9 mouse cellular contexts compared by ENCODE assay signal in genomic region chr11:95840694-95841497, GRCm38 (mm10). TPM values are rescaled to one million over a fixed set of nuclear protein-coding genes. Genes with fewer than 3 reads are reported as not detected.
DNase-seq lines count a peak whose midpoint lies in the region; ATAC-seq and TF ChIP-seq lines count a peak whose summit lies in the region.
"Had no signal": no experiment of that assay in that cellular context is flagged by ENCODE, and none has a peak within 500 bp of the region (broad histone marks: within the 10 kb centered on the region; RNA-seq: fewer than 3 reads in every experiment).

No protein-coding gene starts in this region.

- ATAC-seq in heart, embryonic 15.5 days (replicated peaks; ENCODE audit: insufficient number of reproducible peaks, insufficient read depth, low FRiP score, low read depth): no peak
- ATAC-seq in intestine, embryonic 15.5 days: no peak
- no peak for ATAC-seq in stomach, embryonic 14.5 days (ENCODE audit: insufficient number of reproducible peaks, insufficient read depth, low FRiP score, low read depth)

- peaks cover 23% of the 10 kb centered on the region for H3K4me1 ChIP-seq in heart, embryonic 15.5 days (replicated peaks)
- H3K4me1 ChIP-seq in spleen, adult 2 months (ENCODE audit: control insufficient read depth, insufficient read depth, insufficient read length): peaks cover 47% of the 10 kb centered on the region; the same call in 1 of the 2 replicates
- H3K4me1 ChIP-seq in intestine, embryonic 15.5 days (replicated peaks): peaks cover 36% of the 10 kb centered on the region
- H3K4me1 ChIP-seq in stomach, embryonic 14.5 days (ENCODE audit: control insufficient read depth, insufficient read depth, low read length): peaks cover 16% of the 10 kb centered on the region; the same call in 1 of the 2 replicates

- H3K27ac ChIP-seq in heart, embryonic 15.5 days: peak overlapping the region; percentile 80
- H3K27ac ChIP-seq in spleen, adult 2 months (ENCODE audit: insufficient read depth, low read length): peak overlapping the region; percentile 94
- no peak overlapping the region for H3K27ac ChIP-seq in intestine, embryonic 15.5 days
- no peak overlapping the region for H3K27ac ChIP-seq in stomach, embryonic 14.5 days (ENCODE audit: low read length)
- H3K27ac ChIP-seq: left cerebral cortex, adult 2 months had no signal

- 0 out of 2 replicates have a peak, but pooled peaks cover 7% of the 10 kb centered on the region for H3K27me3 ChIP-seq in heart, embryonic 15.5 days
- H3K27me3 ChIP-seq in spleen, adult 2 months (ENCODE audit: control insufficient read depth, insufficient read depth, low read length): no peaks in the 10 kb centered on the region
- H3K27me3 ChIP-seq in intestine, embryonic 15.5 days (replicated peaks): no peaks in the 10 kb centered on the region
- H3K27me3 ChIP-seq in stomach, embryonic 14.5 days (ENCODE audit: control insufficient read depth, insufficient read depth, low read length): no peaks in the 10 kb centered on the region; the same call in 1 of the 2 replicates

- no peak for TF ChIP-seq POLR2A in spleen, adult 2 months (IDR thresholded peaks at IDR 0.05; ENCODE audit: low read depth, low read length)

- 66% methylated on average over 5 of the region's 5 CpGs for WGBS in heart, embryonic 15.5 days
- 31% methylated on average over 5 of the region's 5 CpGs for WGBS in spleen, adult 2 months
- WGBS in intestine, embryonic 15.5 days: 71% methylated on average over 5 of the region's 5 CpGs
- WGBS in stomach, embryonic 14.5 days: 73% methylated on average over 5 of the region's 5 CpGs

- no peak for DNase-seq in heart, adult 18-20 months
- no peak for DNase-seq in spleen, adult 2 months (ENCODE audit: low read depth in 1 of 2, low spot score in 2 of 2)
- DNase-seq in spleen, adult 12 weeks (ENCODE audit: low spot score): no peak
- no peak for DNase-seq in cerebellum, postnatal 25 days
- DNase-seq in frontal cortex, adult 2 months (ENCODE audit: extremely low spot score in 1 of 2, low spot score in 1 of 2): no peak

- H3K9me3 ChIP-seq in heart, embryonic 15.5 days (replicated peaks): no peaks in the 10 kb centered on the region
- H3K9me3 ChIP-seq in intestine, embryonic 15.5 days: no peaks in the 10 kb centered on the region
- no peaks in the 10 kb centered on the region for H3K9me3 ChIP-seq in stomach, embryonic 14.5 days (ENCODE audit: control insufficient read depth, low read depth, low read length)

- no peaks in the 10 kb centered on the region for H3K36me3 ChIP-seq in heart, embryonic 15.5 days
- peaks cover 4% of the 10 kb centered on the region; the same call in 1 of the 2 replicates for H3K36me3 ChIP-seq in spleen, adult 2 months (ENCODE audit: control insufficient read depth, insufficient read depth, low read length)
- H3K36me3 ChIP-seq in intestine, embryonic 15.5 days: no peaks in the 10 kb centered on the region
- H3K36me3 ChIP-seq in stomach, embryonic 14.5 days (ENCODE audit: control insufficient read depth, insufficient read depth, low read length): no peaks in the 10 kb centered on the region

- no peak for TF ChIP-seq CTCF in spleen, adult 2 months (IDR thresholded peaks at IDR 0.05; ENCODE audit: extremely low read depth, insufficient read depth, insufficient read length, insufficient replicate concordance)

- peak overlapping the region; percentile 47; the same call in 1 of the 2 replicates for H3K9ac ChIP-seq in heart, embryonic 15.5 days
- H3K9ac ChIP-seq in intestine, embryonic 15.5 days: no peak overlapping the region
- no peak overlapping the region for H3K9ac ChIP-seq in stomach, embryonic 14.5 days (replicated peaks; ENCODE audit: low read depth, low read length)

- peak overlapping the region; percentile 47 for H3K4me2 ChIP-seq in heart, embryonic 15.5 days
- H3K4me2 ChIP-seq in intestine, embryonic 15.5 days (replicated peaks): peak overlapping the region; percentile 40; the same call in 1 of the 2 replicates
- peak overlapping the region; percentile 18 for H3K4me2 ChIP-seq in stomach, embryonic 14.5 days (replicated peaks; ENCODE audit: low read depth, low read length)

- peak overlapping the region; percentile 46 for H3K4me3 ChIP-seq in heart, embryonic 15.5 days
- peak overlapping the region; percentile 74 for H3K4me3 ChIP-seq in spleen, adult 2 months (ENCODE audit: extremely low read depth, insufficient read depth, insufficient read length)
- H3K4me3 ChIP-seq in intestine, embryonic 15.5 days (replicated peaks): peak overlapping the region; percentile 28
- peak overlapping the region; percentile 6; the same call in 1 of the 2 replicates for H3K4me3 ChIP-seq in stomach, embryonic 14.5 days (ENCODE audit: low read depth, low read length)

RNA-seq across cellular contexts. Expression of gene Abi3, which starts 1.4 kb away (rescaled TPM):
- polyA plus RNA-seq in heart, embryonic 15.5 days (2015; fragmentation: Nextera tagmentation; extraction: Ambion mirVana): 13.0 and 22.0 TPM in 2 replicates
- total RNA-seq in heart, adult 18-20 months (2021): 1 to 10 TPM; 9.2 to 9.9 TPM
- 166 and 238 TPM in 2 replicates for polyA plus RNA-seq in spleen, adult 2 months (2012; rRNA removed)
- 9.5 and 10.0 TPM in 2 replicates for polyA plus RNA-seq in intestine, embryonic 15.5 days (2015; fragmentation: Nextera tagmentation; extraction: Ambion mirVana)
- 2.9 and 3.7 TPM in 2 replicates for polyA plus RNA-seq in stomach, embryonic 14.5 days (2014; fragmentation: Nextera tagmentation; extraction: Ambion mirVana)
- polyA plus RNA-seq in frontal cortex, adult 2 months (2012; rRNA removed): 9.6 and 11.2 TPM in 2 replicates

RNA-seq across cellular contexts. Expression of gene Gngt2, which starts 3.9 kb away (rescaled TPM):
- polyA plus RNA-seq in heart, embryonic 15.5 days (2015; fragmentation: Nextera tagmentation; extraction: Ambion mirVana): 29.4 and 31.8 TPM in 2 replicates
- total RNA-seq in heart, adult 18-20 months (2021): 10 to 100 TPM; 19.2 to 22.1 TPM
- 28.3 and 30.4 TPM in 2 replicates for polyA plus RNA-seq in spleen, adult 2 months (2012; rRNA removed)
- 20.3 and 21.7 TPM in 2 replicates for polyA plus RNA-seq in intestine, embryonic 15.5 days (2015; fragmentation: Nextera tagmentation; extraction: Ambion mirVana)
- polyA plus RNA-seq in stomach, embryonic 14.5 days (2014; fragmentation: Nextera tagmentation; extraction: Ambion mirVana): 13.7 and 15.1 TPM in 2 replicates
- 7.2 and 9.4 TPM in 2 replicates for polyA plus RNA-seq in frontal cortex, adult 2 months (2012; rRNA removed)

RNA-seq across cellular contexts. Expression of gene Phospho1, which starts 16.6 kb away (rescaled TPM):
- polyA plus RNA-seq in heart, embryonic 15.5 days (2015; fragmentation: Nextera tagmentation; extraction: Ambion mirVana): 4.5 and 5.3 TPM in 2 replicates
- 100 to 1,000 TPM; 165 to 174 TPM for total RNA-seq in heart, adult 18-20 months (2021)
- 34.5 and 42.5 TPM in 2 replicates for polyA plus RNA-seq in spleen, adult 2 months (2012; rRNA removed)
- polyA plus RNA-seq in intestine, embryonic 15.5 days (2015; fragmentation: Nextera tagmentation; extraction: Ambion mirVana): 0.55 and 0.56 TPM in 2 replicates
- not detected in 2 replicates for polyA plus RNA-seq in stomach, embryonic 14.5 days (2014; fragmentation: Nextera tagmentation; extraction: Ambion mirVana)
- polyA plus RNA-seq in frontal cortex, adult 2 months (2012; rRNA removed): 68.7 and 70.4 TPM in 2 replicates

Comparison
In these comparisons a context has a peak if more than half of its experiments do, and no peak if none do; other contexts are left out.
1. H3K27ac ChIP-seq: peak in heart, embryonic 15.5 days (single experiment) and spleen, adult 2 months (single experiment); none in intestine, embryonic 15.5 days (single experiment) and stomach, embryonic 14.5 days (single experiment).
2. H3K4me3 ChIP-seq: peak in every context shown above with its lines; median percentile 74 in spleen, adult 2 months; 46 in heart, embryonic 15.5 days; 28 in intestine, embryonic 15.5 days; 6 in stomach, embryonic 14.5 days.
3. Peak in every context shown above with its lines, with median percentiles within 50 percentile points of each other: H3K4me2 ChIP-seq.